Mouse (Mus musculus): ENCODE results near the gene Cd180.
"Not testable (repeated sequence)": the region's sequence is repeated elsewhere in the genome, so short reads cannot be mapped to it uniquely, and the experiment has no call there.

The Cd180 gene

GRCm38 (mm10) chr13:102677602-102678001, 15.8 kb upstream of the Cd180 start:
- not testable (repeated sequence) for DNase-seq (ENCODE audit: low read depth, low spot score)

GRCm38 (mm10) chr13:102678482-102678881, 14.9 kb upstream of the Cd180 start:
- DNase-seq (ENCODE audit: low read depth, low spot score) = peak; percentile 68

- DNase-seq (ENCODE audit: low read depth, low spot score) = no peak
Observed at GRCm38 (mm10) chr13:102684890-102685289, 8.5 kb upstream of the Cd180 start.

GRCm38 (mm10) chr13:102688121-102688520, 5.2 kb upstream of the Cd180 start:
- DNase-seq (ENCODE audit: low read depth, low spot score) = no peak

- DNase-seq (ENCODE audit: low read depth, low spot score) = no peak
Observed at GRCm38 (mm10) chr13:102689201-102690090, 3.9 kb upstream of the Cd180 start.

- DNase-seq (ENCODE audit: low read depth, low spot score) = no peak
Observed at GRCm38 (mm10) chr13:102690184-102690583, 3.2 kb upstream of the Cd180 start.

- no peak for DNase-seq (ENCODE audit: low read depth, low spot score)
Observed at GRCm38 (mm10) chr13:102691408-102692150, 1.8 kb upstream of the Cd180 start.

- DNase-seq (ENCODE audit: low read depth, low spot score) = no peak
Observed at GRCm38 (mm10) chr13:102694154-102694553, 796 bp downstream of the Cd180 start.

- no peak for DNase-seq (ENCODE audit: low read depth, low spot score)
Observed at GRCm38 (mm10) chr13:102695121-102695905, 2.0 kb downstream of the Cd180 start.

GRCm38 (mm10) chr13:102698335-102698734, 5.0 kb downstream of the Cd180 start:
- DNase-seq (ENCODE audit: low read depth, low spot score) = no peak

GRCm38 (mm10) chr13:102698751-102699323, 5.5 kb downstream of the Cd180 start:
- DNase-seq (ENCODE audit: low read depth, low spot score) = peak; percentile 42

GRCm38 (mm10) chr13:102700176-102700575, 6.8 kb downstream of the Cd180 start:
- no peak for DNase-seq (ENCODE audit: low read depth, low spot score)

GRCm38 (mm10) chr13:102700744-102701143, 7.4 kb downstream of the Cd180 start:
- no peak for DNase-seq (ENCODE audit: low read depth, low spot score)

GRCm38 (mm10) chr13:102716973-102717372, 23.6 kb downstream of the Cd180 start:
- DNase-seq (ENCODE audit: low read depth, low spot score) = no peak

- DNase-seq (ENCODE audit: low read depth, low spot score) = no peak
Observed at GRCm38 (mm10) chr13:102725416-102725815, 32.1 kb downstream of the Cd180 start.

GRCm38 (mm10) chr13:102725906-102726305, 32.5 kb downstream of the Cd180 start:
- no peak for DNase-seq (ENCODE audit: low read depth, low spot score)

GRCm38 (mm10) chr13:102726876-102727275, 33.5 kb downstream of the Cd180 start:
- DNase-seq (ENCODE audit: low read depth, low spot score) = no peak

- DNase-seq (ENCODE audit: low read depth, low spot score) = no peak
Observed at GRCm38 (mm10) chr13:102728035-102728434, 34.7 kb downstream of the Cd180 start.

GRCm38 (mm10) chr13:102728951-102729350, 35.6 kb downstream of the Cd180 start:
- not testable (repeated sequence) for DNase-seq (ENCODE audit: low read depth, low spot score)

- DNase-seq (ENCODE audit: low read depth, low spot score) = no peak
Observed at GRCm38 (mm10) chr13:102733063-102733462, 39.7 kb downstream of the Cd180 start.

- no peak for DNase-seq (ENCODE audit: low read depth, low spot score)
Observed at GRCm38 (mm10) chr13:102737811-102738210, 44.5 kb downstream of the Cd180 start.

Measured in skeletal muscle tissue, adult 2 months (tissue).